Mouse (Mus musculus) adrenal gland, postnatal 36 days (tissue): ENCODE data around the gene Miga2. TPM values are rescaled to one million over a fixed set of nuclear protein-coding genes. Genes with fewer than 3 reads are reported as not detected.

Experiments used
- DNase-seq, 2 experiments: peaks; one replicate each; pipeline ENCODE4 v3.0.0; 2021; ENCODE audit warnings: mixed read lengths in 1 of 2
- total RNA-seq, 2 experiments: library from RNA; stranded (reverse); gene quantifications; 2 replicates each; pipeline ENCODE4 v1.2.3; 2021

The Miga2 gene
- total RNA-seq, 2 experiments from 2014 or later, result 72.9 to 89.7 TPM

DNA sequence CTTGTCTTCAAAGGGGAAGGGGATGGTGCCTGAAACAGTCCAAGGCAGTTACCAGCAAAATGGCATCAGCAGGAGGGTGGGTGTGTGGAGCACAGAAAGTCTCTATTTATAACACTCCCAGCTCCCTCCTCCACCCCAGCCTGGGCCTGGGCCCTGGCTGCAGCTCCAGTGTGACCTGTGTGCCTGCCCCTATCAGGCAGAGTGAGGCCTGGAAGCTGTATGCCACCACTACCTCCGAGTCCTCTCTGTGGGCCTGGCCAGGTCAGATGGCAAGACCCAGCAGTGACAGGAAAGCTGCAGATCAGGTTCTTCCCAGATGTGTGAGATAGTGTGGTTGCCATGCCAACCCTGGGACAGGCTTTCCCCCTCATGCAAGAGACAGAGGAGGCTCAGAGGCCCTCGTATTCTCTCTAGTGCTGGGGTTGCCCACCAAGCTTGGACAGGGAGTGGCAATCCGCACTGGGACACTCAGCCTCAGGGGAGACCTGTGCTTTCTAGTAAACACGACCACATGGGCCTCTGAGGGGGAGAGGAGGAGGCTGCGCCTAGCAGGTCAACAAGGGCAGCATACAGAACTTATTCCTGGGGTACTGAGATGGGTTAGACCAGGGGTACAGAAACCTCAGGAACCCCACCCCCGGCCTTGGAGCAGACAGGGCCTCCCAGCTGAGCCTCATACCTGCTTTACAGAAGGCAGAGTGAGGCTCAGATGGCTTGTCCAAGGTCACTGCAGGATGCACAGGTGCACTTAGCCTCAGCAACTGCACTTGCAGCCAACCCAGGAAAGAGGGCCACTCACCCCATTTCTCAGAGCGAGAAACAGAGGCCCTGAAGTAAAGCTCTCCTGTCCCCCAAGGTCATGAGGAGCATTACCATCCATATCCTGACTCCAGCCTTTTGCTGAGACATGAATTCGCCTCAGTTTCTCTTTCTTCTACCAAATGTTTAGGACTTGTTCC is 6.2 kb upstream of the Miga2 start:
- DNase-seq, result no peak

DNA sequence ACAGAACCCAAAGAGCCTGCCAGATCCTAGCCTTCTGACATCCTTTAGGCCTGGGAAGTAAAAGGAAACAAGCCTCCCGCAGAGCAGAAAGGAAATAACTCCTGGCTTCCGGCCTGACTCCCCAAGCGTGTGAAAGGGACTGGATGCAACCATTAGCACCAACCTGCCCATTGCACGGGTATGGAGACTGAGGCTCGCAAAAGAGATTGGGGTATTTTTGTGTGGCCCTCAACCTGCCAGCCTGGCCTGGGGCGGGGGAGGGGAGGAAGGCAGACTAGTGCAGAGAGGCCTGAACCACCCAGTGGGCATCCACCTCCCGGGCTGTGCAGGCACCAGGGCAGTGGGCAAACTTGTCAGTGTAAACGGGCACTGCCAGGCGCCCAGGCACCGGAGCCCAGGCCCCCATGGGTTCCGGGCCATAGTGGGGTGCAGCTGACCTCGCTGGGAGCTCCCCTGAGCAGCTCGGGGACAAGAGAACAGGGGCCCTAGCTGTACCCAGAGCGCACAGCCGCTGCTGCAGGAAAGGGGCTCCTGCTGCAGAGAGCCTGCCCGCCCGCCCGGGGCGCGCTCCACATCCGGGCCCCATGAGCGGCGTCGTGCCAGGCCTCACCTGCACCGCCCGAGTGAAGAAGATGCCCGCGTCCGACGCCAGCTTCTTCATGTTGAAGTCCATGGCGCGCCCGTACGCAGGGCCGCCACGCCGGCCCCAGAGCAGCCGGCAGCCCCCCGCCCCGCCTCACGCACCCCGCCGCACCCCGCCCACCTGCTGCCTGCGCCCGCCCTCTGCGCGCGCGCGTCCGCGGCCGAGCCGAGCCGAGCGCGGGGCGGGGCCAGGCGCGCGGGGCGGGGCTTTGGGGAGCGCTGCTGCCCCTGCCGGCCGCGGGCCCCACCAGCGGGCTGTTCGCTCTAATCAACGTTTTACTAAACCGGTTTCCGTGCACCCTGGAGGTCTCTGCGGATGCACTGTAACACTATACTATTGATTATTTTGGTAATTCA is 5.2 kb upstream of the Miga2 start, which contains the start of gene Sh3glb2:
TSS of gene Sh3glb2 (minus strand) at position 805 of the 999 bp plus-strand sequence.
- DNase-seq, result peak; percentile 89 to 97

DNA sequence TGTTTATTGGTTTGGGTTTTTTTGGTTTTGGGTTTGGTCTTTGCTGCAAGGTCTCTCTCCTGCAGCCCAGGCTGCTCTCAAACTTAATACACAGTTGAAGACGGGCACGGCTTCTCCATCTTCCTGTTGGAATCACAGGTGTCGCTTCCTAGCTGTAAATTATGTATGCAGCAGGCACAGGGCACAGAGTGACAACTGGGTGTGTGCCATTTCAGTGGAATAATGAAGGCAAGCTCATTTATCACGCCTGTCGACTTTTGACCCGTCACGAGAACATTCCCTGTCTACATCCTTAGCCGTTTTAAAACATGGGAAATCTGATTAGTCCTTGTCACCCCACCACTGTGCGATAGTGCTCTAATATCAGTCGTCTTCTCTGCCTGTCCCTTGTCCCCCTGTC is 3.4 kb upstream of the Miga2 start:
- DNase-seq, result no peak

DNA sequence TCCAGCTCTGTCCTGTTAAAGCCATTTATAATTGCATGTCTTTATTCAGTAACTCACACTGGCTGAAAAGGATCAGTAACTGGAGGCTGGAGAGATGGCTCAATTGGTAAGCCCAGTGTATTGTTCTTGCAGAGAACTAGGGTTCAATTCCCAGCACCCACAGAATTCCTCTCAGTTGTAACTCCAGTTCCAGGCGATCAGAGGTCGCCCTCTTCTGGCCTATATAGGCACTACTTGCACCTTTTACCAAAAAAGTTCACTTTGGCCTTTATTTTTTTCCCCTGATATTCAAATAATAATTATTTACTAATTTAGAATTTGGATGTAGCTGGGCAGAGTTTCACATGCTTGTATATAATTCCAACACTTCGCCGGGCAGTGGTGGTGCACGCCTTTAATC is 1.2 kb upstream of the Miga2 start:
- DNase-seq, result no peak

DNA sequence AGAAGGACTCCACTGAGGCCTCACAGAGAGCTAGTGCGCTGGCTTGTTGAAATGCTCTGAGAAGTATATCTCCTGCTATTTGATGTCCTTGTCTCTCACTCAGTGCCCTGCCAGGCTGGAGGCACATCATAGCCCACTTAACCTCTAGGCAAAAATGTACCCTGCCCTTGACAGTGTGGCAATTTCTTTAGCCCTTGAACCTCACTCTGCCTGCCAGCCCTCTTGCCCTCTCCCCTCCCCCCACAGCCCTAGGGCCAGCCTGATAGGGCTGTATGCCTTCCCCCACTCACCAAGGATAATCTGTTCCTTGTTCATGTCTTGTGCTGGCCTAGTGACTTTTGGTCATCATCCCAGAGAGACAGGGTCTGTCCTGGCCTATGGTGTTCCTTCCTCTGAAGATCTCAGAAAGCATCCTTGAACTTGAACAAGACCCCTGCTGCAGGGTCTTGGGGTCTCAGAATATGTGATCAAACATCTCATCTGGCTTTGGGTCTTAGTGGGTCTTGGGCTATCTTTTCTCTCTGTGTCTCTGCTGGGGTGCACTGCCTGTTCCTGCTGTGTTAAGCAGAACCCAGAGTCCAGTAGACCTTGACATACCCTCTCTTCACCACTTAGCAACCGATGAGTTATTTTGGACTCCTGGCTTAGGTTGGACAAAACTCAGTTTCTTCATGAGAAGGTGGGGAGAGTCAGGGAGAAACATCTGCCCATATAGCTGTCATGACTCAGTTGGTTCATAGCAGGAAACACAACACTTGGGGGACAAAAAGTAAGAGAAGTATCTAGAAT is 1.4 kb downstream of the Miga2 start:
- peak; percentile 40 to 67 for DNase-seq

DNA sequence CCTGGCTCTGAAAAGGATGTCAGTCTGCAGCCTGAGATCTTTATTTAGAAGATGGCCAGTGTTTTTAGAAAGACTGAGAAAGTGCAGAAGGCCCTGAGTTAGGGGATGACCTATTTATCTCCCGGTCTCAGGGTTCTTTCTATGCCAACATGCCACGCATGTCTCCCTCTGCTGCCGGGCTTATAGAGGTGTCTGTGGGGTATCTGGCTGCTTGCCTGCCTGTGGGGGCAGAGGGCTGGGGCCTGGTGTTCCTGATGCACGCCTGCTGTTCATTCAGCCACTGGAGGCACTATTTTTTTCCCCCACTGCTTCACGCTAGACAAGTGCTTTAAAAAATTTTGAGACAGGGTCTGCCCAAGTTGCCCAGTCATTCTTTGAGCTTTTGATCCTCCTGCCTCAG is 2.2 kb downstream of the Miga2 start:
- no peak for DNase-seq

- DNase-seq, result no peak
Observed at GRCm38 (mm10) chr2:30371544-30371943, 7.5 kb downstream of the Miga2 start.

DNA sequence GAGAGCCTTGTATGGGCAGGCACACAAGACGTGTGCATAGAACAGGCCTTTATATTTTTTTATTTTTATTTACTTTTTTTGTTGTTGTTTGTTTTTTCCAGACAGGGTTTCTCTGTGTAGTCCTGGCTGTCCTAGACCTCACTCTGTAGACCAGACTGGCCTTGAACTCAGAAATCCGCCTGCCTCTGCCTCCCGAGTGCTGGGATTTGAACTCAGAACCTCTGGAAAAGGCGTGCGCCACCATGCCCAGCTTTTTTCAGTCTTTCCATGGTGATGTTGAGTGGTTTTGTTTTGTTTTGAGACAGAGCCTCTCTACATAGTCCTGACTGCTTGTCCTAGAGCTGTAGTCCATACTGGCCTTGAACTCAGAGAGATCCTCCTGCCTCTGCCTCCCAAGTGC is 8.7 kb downstream of the Miga2 start:
- no peak for DNase-seq

- DNase-seq, result peak in 1 of 2 experiments; percentile 41
Observed at GRCm38 (mm10) chr2:30375893-30376292, 11.9 kb downstream of the Miga2 start.

GRCm38 (mm10) chr2:30377721-30378120 is 13.7 kb downstream of the Miga2 start:
- DNase-seq, result no peak

DNA sequence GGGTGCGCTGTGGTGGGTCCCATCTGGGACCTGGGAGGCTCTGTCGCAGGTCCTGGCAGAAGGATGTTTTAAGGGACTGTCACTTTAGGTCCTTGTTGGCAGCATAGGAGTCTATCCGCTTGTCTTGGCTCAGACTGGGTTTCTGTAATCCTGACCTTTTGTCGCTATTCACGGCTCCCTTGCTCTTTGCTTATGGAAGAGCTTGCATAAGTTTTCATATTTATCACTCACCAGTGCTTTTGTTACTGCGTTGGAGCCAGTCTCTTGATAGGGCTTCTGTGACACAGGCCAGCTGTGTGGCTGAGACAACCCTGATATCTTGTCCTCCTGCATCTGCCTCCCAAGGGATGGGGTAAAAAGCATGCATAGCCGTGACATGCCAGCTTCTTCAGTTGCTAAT is 15.3 kb downstream of the Miga2 start:
- no peak for DNase-seq

DNA sequence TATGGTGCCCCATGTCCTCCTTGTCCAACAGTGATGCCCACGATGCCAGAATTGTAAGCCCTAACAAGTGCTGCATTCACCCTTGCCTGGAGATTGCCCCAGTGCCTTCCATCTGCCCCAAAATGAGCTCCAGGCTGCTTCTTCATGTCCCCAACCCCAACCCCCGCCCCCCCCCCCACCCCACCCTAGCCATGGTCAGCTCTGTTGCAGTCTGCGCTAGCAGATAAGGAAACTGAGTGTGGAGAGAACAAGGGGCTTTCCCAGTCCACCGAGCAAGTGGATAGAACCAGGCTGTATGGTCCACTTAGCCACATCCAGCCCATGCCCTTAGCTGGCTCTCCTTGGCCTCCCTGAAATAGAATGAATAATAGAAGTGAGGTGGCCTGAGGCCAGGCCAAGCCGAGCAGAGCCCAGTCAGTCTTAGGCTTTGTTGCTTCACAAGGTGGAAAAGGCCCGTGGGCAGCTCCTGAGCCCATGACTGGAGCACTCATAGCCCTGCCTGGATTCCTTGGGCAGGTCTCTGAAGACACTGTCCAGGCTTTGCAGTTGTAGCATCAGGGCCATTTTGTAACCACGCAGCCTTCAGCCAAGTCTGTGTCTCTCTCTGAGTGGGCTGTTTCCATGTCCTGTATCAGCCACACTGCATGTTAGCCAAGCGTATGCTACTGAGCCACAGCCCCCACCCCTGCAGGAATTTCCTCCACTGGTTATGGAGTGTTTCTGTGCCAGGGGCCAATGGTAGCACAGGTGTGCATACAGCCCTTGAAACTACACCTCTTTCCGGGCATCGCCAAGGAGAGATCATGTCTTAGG is 16.7 kb downstream of the Miga2 start:
- DNase-seq, result peak in 1 of 2 experiments; percentile 38

GRCm38 (mm10) chr2:30381377-30381725 is 17.3 kb downstream of the Miga2 start:
- DNase-seq, result no peak

DNA sequence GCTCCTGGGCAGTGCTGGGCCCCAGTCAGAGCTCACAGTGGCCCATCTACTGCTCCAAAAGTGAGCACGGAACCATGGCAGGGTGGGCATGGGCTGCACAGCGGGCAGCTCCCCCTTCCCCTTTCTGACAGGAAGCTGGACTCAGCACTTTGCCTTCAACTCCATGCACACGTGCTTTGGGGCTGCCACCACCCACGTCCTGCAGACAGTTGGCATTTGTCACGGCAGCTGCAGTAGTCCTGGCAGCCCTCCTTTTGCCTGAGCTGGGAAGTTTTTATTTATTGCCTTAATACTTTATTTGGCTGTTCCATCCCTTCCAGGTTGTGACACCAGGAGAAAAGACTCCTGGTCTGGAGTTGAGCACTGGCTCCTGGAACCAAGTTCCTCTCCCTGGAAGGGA is 20.8 kb downstream of the Miga2 start:
- no peak for DNase-seq

- no peak for DNase-seq
Observed at GRCm38 (mm10) chr2:30385591-30385990, 21.6 kb downstream of the Miga2 start.

DNA sequence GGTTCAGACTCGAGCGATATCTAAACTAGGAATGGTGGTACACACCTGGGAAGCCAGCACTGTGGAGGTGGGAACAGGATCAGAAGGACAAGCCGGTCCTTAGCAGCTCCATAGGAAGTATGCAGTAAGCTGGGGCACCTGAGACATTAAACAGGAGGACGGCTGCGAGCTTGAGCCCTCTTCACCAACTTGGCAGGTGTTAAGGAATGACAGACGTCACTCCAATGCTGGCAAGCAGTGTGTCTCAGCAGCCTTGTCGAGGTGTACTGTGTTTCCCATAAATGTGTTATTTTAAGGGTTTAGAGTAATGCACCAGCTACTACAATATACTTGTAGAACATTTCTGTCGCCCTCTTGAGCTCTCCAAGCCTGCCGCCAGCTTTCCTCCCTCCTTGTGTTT is 22.9 kb downstream of the Miga2 start:
- no peak for DNase-seq

- no peak for DNase-seq
Observed at GRCm38 (mm10) chr2:30389000-30389399, 25.0 kb downstream of the Miga2 start.

DNA sequence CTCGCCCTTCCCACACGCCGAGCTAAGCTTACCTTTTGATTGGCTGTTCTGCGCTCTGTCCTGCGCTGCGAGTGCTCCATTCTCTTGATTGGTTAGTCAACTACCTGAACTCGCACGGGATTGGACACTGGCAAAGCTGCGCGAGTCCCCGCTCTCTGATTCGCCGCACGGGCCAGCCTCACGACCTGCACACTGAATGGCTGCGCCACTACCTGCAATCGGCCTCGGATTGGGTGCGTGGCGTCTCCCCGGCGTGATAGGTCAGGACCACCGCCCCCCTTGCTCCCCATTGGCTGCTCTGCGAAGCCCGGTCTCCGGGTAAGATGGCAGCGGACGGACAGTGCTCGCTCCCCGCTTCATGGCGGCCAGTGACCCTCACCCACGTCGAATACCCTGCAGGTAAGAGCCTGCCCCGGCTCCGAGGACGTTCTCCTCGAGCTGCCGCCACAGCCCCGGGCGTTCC is 28.1 kb downstream of the Miga2 start, which contains the start of gene Dolpp1:
TSS of gene Dolpp1 (plus strand) at position 141 of the 463 bp plus-strand sequence.
- DNase-seq, result peak; percentile 97

DNA sequence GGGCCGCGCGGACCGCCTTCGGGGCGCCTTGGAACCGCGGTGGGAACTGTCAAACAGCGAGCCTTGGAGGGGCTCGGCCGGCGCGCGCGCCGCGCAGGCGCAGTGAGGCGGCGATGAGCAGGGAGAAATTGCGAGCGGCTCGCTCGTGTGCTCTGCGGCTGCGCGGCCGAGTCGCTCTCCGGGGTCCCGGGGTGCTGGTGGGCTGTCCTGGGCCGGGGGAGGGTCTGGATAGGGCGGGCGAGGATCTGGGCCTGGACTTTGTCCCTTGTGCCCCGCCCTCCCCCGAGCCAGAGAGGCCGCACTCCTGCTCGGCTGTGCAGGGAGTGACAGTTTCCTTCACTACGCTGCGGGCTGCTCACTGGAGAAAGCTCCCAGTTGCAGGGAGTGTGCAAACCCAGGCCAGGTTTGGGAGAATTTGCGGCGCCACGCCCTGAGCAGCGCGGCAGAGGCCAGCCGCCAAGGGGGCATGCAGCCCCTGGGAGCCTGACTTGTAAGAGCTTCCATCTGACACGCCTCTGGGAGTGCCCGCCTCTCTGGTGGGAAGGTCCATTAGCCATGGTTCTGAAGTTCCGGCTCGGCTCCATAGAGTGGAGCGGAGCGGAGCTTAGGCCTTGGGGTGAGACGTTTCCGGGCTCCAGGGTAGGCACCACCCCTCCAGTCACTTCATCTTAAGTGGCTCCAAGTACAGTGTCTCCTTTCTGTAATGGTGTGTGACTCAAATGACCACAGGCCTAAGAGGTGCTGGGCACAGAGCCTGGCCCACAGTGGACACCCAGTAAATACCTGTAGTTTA is 28.7 kb downstream of the Miga2 start:
- DNase-seq, result peak; percentile 85

GRCm38 (mm10) chr2:30393370-30393656 is 29.3 kb downstream of the Miga2 start:
- no peak for DNase-seq
